In genomic region chr17:67864363-67864762, GRCm38 (mm10) we compare ENCODE assay signal across 15 mouse cellular contexts.
"Had no signal": no experiment of that assay in that cellular context is flagged by ENCODE, and none has a peak within 500 bp of the region (broad histone marks: within the 10 kb centered on the region; RNA-seq: fewer than 3 reads in every experiment).

No protein-coding gene starts in this region.

- H3K4me2 ChIP-seq: liver, embryonic 13.5 days; lung, embryonic 15.5 days; midbrain, embryonic 11.5 days; midbrain, embryonic 15.5 days; neural tube, embryonic 12.5 days had no signal

- H3K4me3 ChIP-seq: layer of hippocampus, adult 2 months; liver, embryonic 13.5 days; lung, embryonic 15.5 days; megakaryocyte, embryonic 14.5 days; midbrain, embryonic 15.5 days; neural tube, embryonic 12.5 days had no signal

- H3K27me3 ChIP-seq: liver, embryonic 13.5 days; lung, embryonic 15.5 days; megakaryocyte, embryonic 14.5 days; midbrain, embryonic 15.5 days; neural tube, embryonic 12.5 days had no signal

- H3K9me3 ChIP-seq: liver, embryonic 13.5 days; lung, embryonic 15.5 days; midbrain, embryonic 15.5 days; neural tube, embryonic 12.5 days had no signal

- DNase-seq: kidney, postnatal 10 days; kidney, postnatal 4 days; liver; liver, embryonic 13.5 days; liver, postnatal 0 days; lung, postnatal 14 days; thymus, adult 18-20 months; thymus, postnatal 14 days had no signal

- H3K27ac ChIP-seq: layer of hippocampus, adult 2 months; liver, embryonic 13.5 days; lung, embryonic 15.5 days; macrophage; midbrain, embryonic 15.5 days; neural tube, embryonic 12.5 days had no signal

- H3K9ac ChIP-seq: liver, embryonic 13.5 days; liver, postnatal 0 days; lung, embryonic 15.5 days; midbrain, embryonic 15.5 days; neural tube, embryonic 12.5 days had no signal

- H3K36me3 ChIP-seq: liver, embryonic 13.5 days; midbrain, embryonic 15.5 days had no signal

- H3K4me1 ChIP-seq: liver, embryonic 13.5 days; megakaryocyte, embryonic 14.5 days; midbrain, embryonic 15.5 days; neural tube, embryonic 12.5 days had no signal

- ATAC-seq: liver, postnatal 0 days; midbrain, embryonic 15.5 days had no signal
